Mouse (Mus musculus) heart, adult 11 months (tissue): ENCODE data around the gene Dll1.

ENCODE experiments used
- DNase-seq: peaks from one replicate; pipeline ENCODE4 v3.0.0; 2022

Dll1 gene

DNA sequence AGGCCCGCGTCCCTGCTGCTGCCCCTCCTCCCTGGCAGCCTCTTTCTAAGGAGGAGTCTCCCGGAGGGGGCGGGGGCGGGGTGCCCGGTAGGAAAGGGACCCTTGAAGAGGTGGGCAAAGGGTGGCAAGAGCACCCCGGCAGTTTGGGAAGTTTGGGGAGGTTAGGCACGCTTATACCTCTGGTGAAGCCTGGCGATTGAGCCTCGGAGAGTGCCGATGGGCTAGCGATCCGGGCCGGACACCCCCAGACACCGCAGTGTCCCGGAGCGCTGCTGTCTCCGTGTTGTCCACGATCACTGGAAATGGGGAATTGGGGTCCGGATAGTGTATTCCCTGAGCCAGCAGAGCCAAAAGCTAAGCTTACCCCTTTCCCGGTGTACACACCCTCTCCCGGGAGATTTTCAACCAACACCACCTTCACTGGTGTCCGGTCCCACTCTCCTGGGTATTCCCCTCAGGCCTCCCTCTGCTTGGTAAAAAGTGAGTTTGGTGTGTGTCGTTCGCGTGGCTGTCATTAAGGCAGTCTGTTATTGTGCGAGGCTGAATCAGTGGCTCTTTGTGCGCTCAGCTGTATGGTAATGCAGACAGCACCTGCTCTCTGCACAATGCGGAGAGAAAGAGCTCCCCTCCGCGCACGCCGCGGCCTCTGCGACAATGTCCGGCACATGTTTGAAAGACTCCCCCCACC lies at the start of gene Dll1:
Dll1 (minus strand) TSS at position 379 of the 688 bp plus-strand sequence.
- peak; percentile 95 for DNase-seq

DNA sequence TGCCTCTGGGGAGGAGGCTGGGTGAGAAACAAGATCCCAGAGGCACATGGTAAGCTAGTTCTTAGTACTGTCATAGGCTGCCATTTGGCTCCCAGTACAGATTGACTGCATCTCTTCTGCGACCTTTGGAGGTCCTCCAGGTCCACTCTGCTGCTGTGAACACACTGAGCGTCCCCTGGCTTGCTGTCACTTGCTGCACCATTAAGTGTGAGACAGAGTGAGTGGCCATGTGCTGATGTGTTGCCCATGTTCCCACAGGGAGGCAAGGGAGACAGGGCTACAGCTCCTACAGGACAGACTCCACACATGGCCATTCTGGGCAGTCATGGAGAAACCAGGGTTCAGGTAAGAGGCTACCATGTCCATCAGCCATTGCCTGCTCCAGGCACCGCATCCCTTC lies 49.3 kb upstream of the Dll1 start:
- peak; percentile 95 for DNase-seq

DNA sequence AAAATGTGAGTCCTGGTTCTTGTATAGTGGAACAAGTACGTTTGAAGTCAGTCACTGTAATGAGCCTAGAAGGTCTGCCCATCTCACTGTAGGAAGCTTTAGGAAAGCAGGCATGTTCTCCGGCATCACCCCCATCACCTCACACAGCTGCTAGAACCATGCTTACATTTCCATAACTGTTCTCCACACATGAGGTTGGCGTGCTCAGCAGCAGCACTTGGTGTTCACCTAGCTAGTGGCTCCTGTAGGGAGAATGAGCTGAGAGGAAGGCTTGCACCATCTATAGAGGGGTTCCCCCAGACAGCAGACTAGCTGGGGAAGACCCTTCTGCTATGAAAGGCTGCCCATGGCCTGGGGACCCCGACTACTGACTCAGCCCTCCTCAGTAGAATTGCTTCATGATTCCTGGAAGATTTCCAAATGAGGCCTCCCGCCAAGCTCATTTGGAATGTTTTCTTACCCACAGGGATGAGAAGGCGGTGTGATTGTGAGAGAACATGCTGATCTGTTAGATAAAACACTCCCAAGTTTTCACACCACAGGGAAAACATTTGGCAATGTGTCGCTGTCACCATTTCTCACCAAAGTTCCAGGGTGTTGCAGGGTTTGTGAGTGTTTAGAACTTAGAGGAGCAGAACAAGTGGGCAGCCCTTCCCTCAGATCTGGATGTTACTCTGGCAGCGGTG lies 46.6 kb upstream of the Dll1 start:
- peak; percentile 96 for DNase-seq

DNA sequence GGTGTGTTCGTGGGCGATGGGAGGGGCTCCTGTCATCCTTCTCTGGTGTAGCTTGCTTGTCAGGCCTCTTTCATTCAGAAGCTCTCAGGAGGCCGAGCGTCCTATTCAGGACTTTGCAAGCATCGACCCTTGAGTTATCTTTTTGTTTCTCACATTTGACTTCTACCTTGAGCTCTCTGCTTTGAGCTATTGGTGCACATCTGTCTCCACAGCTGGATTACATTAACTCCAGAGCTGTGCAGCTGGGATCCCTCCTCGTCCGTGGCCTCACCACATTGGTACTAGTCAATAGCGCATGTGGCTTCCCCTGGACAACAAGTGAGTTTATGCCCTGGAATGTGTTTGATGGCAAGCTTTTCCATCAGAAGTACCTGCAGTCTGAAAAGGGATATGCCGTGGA lies 46.0 kb upstream of the Dll1 start:
- peak; percentile 86 for DNase-seq

DNA sequence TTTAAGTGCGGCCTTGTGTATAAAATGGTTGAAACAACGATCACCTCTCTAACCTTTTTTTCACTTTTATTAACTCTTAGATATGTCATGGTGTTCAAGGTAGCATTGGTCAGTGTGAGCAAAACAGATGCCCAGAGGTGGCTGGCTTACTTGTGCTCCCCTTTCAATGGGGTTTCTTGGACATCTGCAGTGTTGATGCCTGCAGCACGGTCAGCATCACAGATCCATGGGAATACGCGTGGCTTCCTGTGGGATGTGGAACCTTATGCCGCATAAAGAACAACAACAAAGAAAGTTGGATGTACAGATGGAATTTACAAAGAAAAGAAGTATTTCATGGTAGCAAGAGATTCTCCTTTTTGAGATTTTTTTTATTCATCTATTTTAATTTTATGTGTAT lies 44.8 kb upstream of the Dll1 start:
- DNase-seq = peak; percentile 54

DNA sequence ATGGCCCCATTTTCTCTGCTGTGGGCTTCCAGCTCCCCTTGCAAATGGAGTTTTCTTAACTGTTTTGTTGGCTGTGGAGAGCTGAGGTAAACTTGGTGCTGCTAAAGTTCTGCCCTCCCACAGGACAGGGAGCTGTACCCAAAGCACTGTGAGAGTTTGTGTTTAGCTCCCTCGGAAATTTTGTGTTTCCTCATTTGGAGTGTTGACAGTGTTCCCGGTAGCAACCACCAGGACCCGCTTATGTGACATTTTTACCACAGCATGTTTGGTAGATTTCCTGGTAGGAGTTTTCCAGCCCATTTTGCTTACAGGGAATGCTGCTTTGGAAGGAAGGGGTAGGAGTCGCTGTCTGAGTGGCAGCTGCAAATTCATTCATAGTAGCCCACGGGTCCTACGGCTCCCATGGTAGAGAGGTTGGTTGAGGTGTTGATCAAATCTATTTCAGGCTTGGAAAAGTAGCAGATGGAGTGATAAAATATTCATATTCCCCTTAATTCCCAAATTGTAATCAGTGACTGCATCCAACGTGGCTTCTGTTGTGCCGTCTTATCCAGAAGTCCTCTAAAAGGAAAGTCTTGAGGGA lies 43.4 kb upstream of the Dll1 start:
- DNase-seq = peak; percentile 61

DNA sequence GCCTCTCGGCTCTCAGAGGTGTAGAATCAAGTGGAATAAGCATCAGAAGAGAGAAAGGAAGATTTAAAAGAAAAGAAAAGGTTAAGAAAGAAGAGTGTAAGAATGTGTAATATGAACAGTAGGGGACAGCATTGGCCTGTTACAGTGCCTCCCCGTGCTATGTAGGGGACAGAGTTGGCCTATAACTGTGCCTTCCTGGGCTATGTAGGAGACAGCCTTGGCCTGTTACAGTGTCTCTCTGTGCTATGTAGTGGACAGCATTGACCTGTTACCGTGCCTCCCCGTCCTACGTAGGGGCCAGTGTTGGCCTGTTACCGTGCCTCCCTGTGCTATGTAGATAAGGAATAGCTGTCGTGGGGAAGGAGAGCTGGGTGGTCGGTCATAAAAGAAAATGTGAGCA lies 42.9 kb upstream of the Dll1 start:
- peak; percentile 73 for DNase-seq

DNA sequence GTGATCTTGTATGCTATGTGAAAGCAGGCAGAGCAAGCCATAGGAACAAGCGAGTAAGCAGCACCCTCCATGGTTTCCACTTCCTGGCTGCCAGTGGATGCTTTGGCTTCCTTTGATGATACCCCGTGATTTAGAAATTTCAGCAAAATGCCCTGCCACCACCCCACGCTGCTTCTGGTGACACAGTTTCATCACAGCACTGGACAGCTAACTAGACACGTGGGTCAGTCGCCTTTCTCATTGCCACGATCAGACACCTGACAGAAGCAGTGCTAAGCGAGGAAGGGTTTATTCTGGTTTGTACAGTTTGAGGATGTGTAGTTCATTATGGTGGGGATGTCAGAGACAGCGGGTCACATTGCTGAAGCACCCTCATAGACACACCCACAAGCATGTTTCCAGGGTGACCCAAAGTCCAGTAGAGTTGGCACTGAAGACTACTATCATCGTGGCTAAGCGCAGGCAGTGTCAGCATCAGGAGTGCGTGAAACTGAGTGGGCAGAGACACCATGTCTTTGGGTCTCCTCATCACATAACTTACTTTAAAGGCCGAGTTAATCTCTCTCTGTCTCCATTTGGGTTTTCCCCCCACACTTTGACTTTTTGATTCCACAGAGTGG lies 40.0 kb upstream of the Dll1 start:
- DNase-seq = peak; percentile 75

DNA sequence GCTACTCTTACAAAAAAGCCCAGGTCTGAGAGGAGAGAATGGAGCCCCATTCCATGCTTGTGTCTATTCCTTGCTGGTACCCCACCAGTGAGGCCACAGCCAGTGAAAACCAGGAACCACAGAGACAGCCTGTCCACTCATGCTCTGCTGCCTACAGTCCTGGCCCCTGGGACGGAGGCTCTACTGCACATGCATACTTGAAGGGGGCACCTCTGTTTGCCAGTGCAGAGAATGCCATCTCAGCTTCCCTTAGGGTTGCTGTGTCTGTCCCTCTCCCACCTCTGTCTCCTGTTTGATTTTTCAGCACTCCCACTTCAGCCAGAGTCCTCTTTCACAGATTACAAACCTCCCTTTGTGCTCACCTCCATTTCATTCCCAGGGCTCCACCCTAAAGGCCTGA lies 34.2 kb upstream of the Dll1 start:
- DNase-seq = peak; percentile 72

DNA sequence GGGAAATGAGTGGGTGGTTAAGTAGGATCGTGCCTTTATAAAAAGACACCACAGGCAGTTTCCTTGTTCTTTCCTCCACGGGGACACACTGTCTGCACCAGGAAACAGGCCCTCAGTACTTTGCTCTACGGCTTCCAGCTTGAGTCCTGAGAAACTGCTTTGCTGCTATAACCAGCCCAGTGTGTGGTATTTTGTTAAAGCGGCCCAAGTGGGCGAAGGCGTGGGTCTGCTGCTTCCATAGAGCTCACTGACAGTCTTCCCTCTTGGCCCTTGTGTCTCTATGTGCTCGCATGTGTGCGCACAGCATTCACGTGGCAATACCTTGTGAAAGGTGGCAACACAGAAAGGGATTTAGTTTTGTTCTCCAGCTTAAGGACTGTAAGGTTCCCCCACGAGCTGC lies 32.6 kb upstream of the Dll1 start:
- peak; percentile 88 for DNase-seq

DNA sequence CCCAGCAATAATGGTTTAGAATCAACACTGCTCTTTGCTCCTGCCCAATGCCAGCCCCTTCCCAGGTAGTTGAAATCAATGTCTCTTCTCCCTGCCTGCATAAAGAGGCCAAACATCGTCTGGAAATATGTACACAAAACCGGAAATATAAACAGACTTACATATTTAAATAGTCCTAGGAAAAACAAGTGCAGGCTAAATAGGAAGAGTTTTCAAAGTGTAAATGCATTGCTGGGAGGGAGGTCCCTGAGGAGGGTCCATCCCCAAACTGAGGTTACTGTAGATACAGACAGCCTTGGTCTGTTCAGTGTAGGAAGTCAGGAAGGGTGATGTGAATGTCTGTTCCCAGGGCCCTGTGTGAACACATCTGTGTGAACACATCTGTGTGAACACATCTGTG lies 29.9 kb upstream of the Dll1 start:
- DNase-seq = peak; percentile 51

DNA sequence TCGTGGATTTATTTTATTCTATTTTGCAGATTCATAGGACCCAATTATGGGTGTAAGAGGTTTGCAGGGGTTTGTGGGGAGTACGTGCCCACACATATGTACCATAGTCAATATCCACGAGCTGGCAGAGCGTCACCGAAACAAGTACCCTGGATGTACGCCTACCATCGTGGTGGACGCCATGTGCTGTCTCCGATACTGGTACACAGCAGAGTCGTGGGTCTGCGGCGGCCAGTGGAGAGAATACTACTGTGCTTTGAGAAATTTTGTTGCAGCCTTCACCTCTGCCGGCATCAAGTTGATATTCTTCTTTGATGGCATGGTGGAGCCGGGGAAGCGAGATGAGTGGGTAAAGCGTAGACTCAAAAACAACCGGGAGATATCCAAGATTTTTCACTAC lies 25.0 kb upstream of the Dll1 start:
- DNase-seq = peak; percentile 82

DNA sequence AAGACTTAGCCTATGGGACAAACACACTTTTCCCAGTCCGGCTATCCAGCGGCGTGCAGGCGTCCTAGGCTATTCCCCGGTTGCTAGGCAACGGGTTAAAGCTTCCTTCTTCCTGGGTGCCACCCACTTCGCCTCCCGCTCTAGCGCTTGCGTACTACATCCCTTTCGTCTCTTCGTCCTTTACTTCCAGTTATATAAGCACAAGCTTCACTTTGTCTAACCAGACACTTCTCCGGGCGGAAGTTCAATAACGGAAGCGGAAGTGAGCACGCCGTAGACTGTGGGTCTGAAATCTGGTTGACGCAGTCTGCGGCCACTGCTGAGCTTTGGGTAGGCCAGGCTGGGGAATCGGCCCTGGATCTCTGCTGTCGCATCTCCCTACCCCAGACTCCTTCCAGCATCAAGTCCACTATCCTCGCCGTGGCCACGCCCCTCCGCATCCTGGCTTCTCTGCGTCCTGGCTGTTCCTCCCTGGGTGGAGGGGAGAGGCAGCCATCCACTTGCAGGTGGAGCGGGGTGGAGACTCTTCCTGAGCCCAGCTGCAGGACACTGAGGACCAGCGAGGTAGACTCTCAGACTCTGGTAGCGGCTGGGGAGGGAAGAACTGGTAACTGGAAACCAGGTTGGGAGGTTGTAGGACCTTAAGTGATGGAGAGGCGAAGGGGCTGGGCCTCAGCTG lies 19.5 kb upstream of the Dll1 start, which contains the start of gene Fam120b:
Fam120b (plus strand) TSS at position 206 of the 679 bp plus-strand sequence.
- DNase-seq = peak; percentile 99

DNA sequence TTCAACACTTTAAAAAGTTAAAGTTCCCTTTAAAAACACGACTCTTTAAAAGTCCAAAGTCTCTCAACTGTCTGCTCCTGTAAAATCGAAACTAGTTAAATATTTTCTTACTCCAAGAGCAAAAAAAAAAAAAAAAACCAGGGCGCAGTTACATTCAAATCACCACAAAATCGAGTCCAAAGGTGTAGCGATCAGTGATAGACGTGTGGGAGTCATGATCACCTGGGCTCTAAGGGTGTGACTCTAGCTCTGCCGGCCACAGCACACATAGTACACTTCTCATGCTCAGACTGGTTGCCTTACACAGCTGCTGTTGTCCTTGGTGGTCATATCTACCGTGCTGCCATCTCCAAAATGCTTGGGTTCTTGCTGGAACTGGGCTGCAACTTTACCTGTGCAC lies 12.7 kb upstream of the Dll1 start:
- DNase-seq = peak; percentile 58

DNA sequence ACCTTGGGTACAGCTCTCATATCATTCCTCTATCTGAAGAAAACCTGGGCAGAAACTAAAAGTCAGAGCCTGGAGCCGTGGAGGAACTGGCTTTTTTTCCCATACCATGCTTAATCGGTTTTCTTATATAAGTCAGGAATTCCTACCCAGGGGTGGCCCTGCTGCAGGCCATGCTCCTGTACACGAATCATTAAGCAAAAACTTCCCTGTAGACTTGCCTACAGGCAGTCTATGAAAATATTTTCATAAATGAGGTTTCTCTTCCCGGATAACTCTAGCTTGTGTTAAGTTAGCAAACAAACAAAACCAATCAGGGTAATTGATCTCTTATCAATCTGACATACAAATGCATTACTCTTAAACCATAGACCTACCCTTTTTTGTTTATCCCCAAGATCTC lies 12.2 kb upstream of the Dll1 start:
- no peak for DNase-seq

DNA sequence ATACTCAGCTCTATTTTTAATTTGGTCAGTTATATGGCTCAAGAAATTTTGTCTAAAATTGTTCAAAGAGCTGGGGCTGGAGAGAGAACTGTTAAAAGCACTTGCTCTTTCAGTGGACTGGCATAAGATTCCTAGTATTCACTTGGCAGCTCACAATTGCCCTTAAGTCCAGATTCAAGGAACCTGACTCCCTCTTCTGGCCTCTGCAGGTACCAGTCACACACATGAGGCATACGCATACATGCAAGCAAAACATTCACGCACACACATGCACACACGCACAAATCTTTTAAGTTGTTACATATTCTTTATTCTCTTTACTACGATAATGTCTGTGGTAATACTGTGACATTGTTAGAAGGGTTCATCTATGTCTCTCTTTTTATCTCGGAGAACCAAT lies 6.7 kb upstream of the Dll1 start:
- DNase-seq = peak; percentile 64

DNA sequence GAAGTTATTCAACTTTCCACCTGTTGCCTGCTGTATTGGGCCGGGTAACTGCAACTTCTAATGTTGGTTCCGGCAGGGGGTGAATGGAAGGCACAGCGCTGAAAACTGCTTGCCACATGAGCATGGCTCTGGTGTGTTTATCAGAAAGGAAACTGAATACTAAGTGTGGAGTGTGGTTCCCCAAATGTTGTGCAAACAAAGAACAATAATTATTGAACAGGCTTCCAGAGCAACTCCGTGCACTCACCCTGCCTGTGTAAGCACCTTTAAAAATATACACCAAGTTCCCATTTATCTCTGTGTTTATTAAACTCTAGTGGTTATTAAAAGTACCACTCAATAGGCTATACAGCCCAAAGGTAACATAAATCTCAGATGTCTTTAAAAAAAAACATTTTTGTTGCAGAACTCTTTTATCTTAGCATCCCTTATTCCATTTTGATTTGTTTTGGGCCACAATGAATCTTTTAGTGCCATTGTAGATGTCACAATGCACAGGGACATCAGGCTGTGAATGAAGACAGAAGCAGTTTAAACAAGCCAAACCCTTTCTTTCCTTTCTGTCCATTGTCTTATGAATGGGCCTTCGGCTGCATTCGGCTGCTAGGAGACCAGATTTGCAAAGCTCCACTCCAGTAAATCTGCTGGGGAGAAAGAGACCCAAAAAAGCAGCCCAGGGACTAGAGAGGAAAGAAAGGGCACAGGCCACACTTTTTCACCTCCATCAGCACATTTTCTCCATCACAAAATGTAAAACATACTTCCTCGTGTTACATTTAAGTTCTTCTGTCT lies 5.4 kb upstream of the Dll1 start:
- DNase-seq = peak; percentile 29

DNA sequence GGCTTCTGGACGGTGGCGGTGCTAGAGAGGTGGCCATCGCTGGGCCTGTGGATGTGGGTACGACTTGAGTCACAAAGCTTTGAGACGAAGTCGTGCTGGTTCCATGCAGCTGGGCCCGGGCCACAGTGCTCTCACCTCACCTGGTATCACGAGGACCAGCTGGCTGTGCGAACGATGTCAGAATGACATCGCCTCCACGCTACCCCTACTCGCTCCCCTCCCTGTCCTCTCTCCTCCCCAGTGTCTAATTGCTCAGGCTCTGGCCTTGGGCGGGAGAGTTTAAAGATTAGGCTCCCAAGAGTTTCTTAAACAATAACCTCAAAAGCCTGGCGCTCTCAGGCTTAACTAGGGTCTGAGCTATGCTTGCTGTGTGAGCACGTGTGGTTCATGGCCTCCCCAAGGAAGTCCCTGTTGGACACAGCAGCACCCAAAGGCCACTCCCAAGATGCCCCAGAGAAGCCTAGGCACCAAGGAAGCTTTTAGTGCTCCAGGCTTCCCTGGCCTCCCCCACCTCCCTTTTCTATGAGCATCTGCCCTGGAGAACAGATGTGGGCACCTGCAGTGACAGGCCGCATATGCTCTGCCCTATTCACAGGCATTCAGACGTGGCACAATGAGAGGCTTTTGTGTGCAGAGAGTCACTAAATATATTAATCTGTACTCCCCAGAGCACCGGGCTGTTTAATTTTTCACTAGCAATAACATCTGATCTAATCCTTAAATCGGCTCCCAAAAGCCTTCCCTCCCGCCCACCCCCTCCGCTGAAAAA lies 4.6 kb upstream of the Dll1 start:
- DNase-seq = peak; percentile 85

DNA sequence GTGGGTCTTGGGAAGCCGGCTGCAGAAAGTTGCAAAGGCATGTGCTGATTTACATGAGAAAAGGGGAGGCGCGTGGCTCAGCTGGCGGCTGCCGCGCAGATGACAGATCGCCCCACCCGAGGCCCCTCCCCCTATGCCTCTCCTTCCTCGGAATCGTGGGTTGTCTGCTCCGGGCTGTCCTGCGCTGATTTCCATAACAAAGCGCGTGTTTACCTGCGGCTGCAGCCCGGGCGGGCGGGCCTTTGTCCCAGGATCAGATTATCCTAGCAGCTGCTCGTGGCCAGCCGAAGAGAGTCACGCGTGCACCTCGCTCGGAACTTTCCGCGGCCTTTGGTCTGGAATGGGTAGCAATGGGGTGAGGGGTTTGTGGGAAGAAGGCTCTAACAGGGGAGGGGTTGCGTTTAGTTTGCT lies 4.0 kb upstream of the Dll1 start:
- peak; percentile 92 for DNase-seq

DNA sequence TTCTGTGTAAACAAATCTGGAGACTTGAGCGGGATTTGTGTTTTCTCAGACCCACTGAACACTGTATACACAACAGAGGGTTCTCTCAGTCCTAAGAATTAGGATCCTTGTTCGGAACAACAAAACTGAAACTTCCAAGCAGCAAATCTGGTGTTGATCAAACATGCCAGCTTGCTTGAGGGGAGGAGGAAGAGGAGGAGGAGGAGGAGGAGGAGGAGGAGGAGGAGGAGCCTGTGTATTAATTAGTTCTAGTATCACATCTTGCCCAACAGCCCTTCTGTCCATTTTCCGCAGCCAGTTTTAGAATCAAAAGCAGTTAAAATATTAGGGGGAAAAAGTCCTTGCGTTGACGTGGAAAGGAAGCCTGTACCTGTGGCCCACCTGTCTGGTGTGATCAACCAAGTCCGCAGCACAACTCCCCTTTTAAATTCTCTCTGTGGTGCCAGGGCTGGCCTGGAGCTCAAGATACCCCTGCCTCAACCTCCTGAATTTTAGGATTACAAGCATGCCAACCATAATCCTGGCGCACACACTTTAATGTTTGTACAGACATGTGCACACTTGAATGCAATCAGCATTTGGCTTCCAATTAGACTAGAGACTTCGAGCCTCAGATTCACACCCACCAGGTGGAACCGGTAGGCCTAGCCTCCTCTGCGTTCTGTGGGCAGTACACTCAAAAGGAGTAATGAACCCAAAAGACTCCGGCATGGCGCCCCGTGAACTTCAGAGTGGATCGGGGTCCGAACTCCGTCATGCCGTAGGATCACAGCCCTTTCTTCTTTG lies 3.3 kb upstream of the Dll1 start:
- DNase-seq = peak; percentile 61
